Mouse (Mus musculus) lung, adult 2 months (tissue): ENCODE measurements around the gene Pnma1. TPM values are rescaled to one million over a fixed set of nuclear protein-coding genes. Genes with fewer than 3 reads are reported as not detected.

Source experiments
- DNase-seq: peaks from one replicate; pipeline ENCODE4 v3.0.0; 2022
- H3K4me1 ChIP-seq: fragments of 200-500 bp; 2 replicates; pipeline ENCODE4 v1.6.1; 2011; ENCODE audit warnings: low read length; ENCODE audit not compliant: control insufficient read depth, insufficient read depth
- H3K4me3 ChIP-seq: fragments of 200-500 bp; replicated peaks from 2 replicates; pipeline ENCODE3; 2011; ENCODE audit warnings: low read depth, mild to moderate bottlenecking, control low read depth, low read length; ENCODE audit errors: extremely low read depth
- CTCF ChIP-seq: fragments of 200-500 bp; IDR thresholded peaks from 2 replicates; pipeline ENCODE4 v1.5.1; 2011; ENCODE audit warnings: mild to moderate bottlenecking, low read length, control low read depth; ENCODE audit not compliant: insufficient read depth
- POLR2A ChIP-seq: fragments of 200-500 bp; IDR thresholded peaks from 2 replicates; pipeline ENCODE4 v1.6.1; 2011; ENCODE audit warnings: low read depth, mild to moderate bottlenecking, control low read depth, low read length, borderline replicate concordance; ENCODE audit errors: extremely low read depth
- WGBS: fragments of 180-500 bp; shearing (Covaris S2); methylation state at CpG from one replicate; pipeline ENCODE4 v1.1.7; 2018; 5-methylcytosine and 5-hydroxymethylcytosine counted together
- polyA plus RNA-seq: library from polyadenylated mRNA; depleted of rRNA; stranded (reverse); fragments of >200 nt; gene quantifications from 2 replicates; pipeline ENCODE4 v1.2.3, GENCODE M21; 2012

Gene Pnma1
- polyA plus RNA-seq, 1 experiment, result 1.3 TPM

DNA sequence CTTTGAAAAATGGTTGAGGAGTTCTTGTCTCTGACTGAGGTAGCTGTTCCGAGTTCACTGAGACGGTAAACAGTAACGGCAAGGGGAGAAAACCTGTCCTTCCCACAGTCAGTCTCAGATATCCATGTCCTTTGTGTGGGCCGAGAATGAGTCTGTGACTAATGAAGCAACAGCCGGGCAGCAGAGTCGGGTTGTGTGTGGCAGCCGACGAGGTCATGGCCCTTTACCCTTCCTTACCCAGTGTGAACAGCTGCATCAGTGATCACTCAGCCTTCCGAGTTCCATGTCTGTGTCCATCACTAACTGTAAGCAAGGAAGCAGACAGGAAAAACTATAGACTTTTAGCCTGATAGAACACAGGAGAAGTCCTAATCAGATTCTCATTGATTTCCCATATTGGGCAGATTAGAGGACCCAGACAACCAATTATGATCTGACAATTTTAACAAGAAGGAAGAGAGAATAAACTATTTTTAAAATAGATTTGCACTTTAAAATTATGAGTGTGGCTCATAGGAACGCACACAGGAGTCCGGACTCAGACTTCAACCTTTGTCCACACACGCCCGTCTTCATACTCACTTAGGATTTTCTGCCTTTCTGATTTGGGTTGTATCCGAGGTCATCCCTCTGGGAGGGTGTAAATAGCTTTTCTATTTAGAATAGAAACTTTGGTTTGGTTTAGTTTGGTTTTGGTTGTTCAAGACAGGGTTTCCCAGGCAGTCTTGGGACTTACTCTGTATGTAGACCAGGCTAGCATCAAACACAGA lies 5.8 kb downstream of the Pnma1 start:
- WGBS, result 67% methylated on average over 14 of the region's 14 CpGs
- TF ChIP-seq CTCF, result no peak
- no peak for TF ChIP-seq POLR2A
- Histone ChIP-seq H3K4me3 (no peak overlapping the region), H3K4me1 (no peaks in the 10 kb centered on the region)
- DNase-seq, result no peak

DNA sequence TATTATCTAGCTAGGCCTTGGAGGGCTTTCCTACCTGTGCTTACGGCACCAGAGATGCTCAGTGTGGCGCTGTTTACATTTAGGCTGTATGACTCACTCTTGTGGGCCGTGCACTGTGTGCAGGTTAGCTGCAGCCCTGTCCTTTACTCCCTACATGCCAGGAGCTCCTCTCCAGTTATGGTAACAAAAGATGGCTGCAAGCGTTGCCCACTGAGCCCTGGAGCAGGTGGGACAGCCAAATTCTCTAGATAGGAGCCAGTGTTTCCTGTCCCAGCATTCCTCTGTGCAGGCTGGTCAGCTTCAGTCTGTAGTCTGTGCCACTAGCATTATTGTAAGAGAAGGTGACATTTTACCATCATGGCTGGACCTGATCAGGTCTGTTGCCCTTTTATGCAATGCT lies 7.0 kb downstream of the Pnma1 start:
- Histone ChIP-seq H3K4me1 (no peaks in the 10 kb centered on the region), H3K4me3 (no peak overlapping the region)
- TF ChIP-seq POLR2A, result no peak
- TF ChIP-seq CTCF, result no peak
- WGBS, result 74% methylated on average over 4 of the region's 4 CpGs
- DNase-seq, result no peak

DNA sequence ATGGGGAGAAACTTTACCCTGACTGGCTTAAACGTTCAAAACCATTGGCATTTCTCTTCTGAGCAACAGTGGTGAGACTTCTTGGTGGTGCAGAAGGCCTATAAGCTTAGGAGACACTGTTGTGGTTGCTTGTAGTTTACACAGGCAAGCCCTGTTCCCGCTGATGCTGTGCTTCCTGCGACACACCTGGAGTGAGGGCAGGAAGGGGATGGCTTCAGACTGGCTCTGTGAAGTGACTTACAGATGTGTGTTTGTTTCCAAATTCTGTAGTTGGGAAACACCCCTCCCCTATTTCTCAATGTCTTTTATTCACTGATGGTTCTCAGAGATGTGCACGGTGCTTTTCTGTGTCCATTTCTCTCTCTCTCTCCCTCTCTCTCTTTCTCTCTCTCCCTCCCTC lies 8.2 kb downstream of the Pnma1 start:
- Histone ChIP-seq H3K4me1 (no peaks in the 10 kb centered on the region), H3K4me3 (no peak overlapping the region)
- WGBS, result 72% methylated on average over 4 of the region's 4 CpGs
- DNase-seq, result no peak
- TF ChIP-seq CTCF (no peak), POLR2A (no peak)

DNA sequence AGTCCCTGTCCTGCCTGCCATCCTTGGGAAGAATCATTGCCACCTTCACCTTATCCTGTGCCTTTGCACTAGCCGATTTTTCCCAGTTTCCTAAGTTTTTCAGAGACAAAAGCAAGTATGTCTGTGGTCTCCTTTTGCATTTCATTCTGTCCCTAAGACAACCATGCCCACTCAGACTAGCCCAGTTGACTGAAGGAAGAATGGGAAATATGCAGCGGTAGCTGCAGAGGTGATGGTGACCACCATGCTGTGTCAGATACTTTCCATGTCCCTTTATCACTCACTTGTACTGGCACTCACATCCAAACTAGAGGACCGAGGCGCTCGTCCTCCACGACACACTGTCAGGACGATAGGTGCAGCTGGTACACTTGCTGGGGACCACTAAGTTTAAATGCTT lies 11.2 kb downstream of the Pnma1 start:
- no peak for TF ChIP-seq CTCF
- no peak for TF ChIP-seq POLR2A
- Histone ChIP-seq H3K4me1 (no peaks in the 10 kb centered on the region), H3K4me3 (no peak overlapping the region)
- 96% methylated on average over 7 of the region's 7 CpGs for WGBS
- no peak for DNase-seq

DNA sequence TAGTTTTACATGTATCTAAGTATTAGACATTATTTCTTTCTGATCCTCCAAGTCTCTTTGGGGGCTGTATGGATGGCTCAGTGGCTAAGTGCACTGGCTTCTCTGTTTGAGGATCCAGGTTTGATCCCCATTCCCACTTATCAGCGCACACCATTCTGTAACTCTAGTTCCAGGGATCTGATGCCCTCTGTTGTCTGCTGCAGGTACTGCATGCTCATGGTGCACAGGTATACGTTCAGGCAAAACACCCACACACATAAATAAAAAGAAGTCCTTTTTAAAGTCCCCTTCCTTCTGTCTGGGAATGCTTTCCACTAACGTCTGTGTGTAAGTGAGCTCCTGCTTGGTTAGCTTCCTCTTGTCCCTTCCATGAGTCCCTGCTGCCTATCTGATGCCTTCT lies 16.0 kb downstream of the Pnma1 start:
- Histone ChIP-seq H3K4me3 (no peak overlapping the region), H3K4me1 (no peaks in the 10 kb centered on the region)
- DNase-seq, result peak; percentile 57
- 63% methylated on average over 3 of the region's 3 CpGs for WGBS
- TF ChIP-seq POLR2A (no peak), CTCF (peak; percentile 51; the same call in 1 of the 2 replicates)

DNA sequence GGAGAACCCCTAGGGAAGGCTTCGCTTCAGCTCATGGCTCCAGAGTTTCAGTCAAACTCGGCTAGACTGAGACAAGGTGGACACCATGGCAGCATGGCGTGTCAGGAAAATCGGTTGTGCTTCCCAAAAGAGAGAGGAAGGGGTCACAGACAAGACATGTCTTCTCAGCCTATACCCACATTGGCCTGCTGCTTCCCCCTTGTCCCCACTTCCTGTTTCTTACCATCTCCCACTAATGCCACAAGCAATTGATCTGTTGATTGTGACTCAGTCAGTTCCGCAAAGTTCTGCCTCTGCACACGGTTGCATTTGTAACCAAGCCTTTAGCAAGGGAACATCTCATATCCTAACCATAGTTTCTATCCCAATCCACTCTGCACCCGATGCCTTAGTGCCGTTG lies 18.4 kb downstream of the Pnma1 start:
- DNase-seq, result no peak

DNA sequence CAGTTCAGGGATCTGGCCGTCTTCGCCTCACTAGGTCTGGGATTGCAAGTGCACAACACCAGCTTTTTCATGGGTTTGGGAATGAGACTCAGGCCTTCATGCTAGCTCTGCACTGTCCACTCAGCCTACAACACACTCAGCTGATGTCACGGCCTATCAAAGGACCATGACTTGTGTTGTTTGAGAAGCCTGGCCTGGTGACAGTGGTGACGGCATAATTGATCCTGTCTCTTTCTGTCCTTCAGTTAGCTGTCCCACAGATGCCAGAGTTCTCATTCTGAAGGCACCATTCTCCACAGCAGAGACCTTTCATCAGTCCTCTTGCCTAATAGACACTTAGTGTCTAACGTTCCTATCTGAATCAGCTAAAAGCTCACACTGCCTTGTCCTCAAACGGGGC lies 19.7 kb downstream of the Pnma1 start:
- no peaks in the 10 kb centered on the region; the same call in 1 of the 2 replicates for H3K4me1 ChIP-seq
- no peak overlapping the region for H3K4me3 ChIP-seq
- 83% methylated on average over 6 of the region's 6 CpGs for WGBS
- no peak for TF ChIP-seq CTCF
- DNase-seq, result no peak

More for the DNA sequence above, 18.4 kb downstream of the Pnma1 start:
- no peaks in the 10 kb centered on the region for H3K4me1 ChIP-seq
- H3K4me3 ChIP-seq, result no peak overlapping the region
- WGBS, result 86% methylated on average over 8 of the region's 8 CpGs
- TF ChIP-seq POLR2A (no peak), CTCF (no peak)

DNA sequence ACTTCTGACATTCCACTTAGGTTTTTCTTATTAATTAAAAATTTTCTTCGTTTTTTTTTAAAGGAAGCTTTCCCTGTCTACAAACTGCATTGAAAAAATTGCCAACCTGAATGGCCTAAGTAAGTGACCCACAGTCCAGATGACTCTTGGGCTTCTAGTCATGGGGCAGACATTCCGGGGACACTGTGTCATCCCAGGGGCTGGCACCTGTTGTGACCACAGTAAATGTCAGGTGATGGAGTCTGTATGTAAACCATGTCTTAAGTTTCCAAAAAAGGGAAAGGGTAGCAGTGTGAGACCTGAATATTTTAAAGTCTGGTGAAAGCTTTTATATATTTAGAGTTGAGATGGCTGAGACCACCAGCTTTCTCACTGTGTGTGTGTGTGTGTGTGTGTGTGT lies 21.4 kb downstream of the Pnma1 start:
- TF ChIP-seq CTCF (no peak), POLR2A (no peak)
- DNase-seq, result no peak
- Histone ChIP-seq H3K4me1 (no peaks in the 10 kb centered on the region; the same call in 1 of the 2 replicates), H3K4me3 (no peak overlapping the region)
- 83% methylated on average over 2 of the region's 2 CpGs for WGBS

DNA sequence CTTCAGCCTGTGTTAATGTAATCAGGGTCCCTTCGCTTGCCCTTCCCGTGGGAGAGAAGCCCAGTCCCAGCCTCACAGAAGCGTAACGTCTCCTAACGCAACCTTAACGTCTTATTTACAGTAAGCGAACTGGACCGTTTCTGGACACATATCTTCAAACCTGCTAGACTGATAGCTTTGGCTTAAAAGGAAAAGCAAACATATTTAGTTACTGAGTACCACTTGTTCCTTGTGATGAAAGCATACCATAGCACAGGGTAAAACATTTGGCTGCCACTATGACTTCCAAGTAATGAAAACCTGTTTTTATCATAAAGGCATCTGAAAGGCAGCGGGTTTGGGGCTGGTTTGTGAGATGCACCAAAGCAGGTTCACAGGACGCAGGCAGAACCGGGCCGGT lies 22.4 kb downstream of the Pnma1 start:
- Histone ChIP-seq H3K4me1 (no peaks in the 10 kb centered on the region; the same call in 1 of the 2 replicates), H3K4me3 (no peak overlapping the region)
- WGBS, result 63% methylated on average over 12 of the region's 12 CpGs
- no peak for TF ChIP-seq POLR2A
- no peak for TF ChIP-seq CTCF
- DNase-seq, result peak; percentile 42

DNA sequence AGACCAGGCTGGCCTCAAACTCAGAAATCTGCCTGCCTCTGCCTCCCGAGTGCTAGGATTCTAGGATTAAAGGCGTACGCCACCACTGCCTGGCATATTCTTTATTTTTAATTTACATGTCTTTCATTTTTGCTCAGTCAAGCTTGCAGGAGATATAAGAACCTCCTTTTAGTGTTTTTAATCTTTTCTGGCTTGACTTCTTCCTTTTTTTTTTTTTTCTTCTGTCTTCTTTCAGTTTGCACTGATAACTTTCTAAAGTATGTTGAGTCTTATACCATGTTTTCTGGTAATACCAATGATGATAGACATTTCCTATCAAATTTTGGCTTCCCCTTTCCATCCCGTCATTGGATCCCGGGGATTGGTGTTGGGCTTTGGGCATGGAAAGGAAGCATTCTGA lies 28.7 kb downstream of the Pnma1 start:
- Histone ChIP-seq H3K4me1 (no peaks in the 10 kb centered on the region; the same call in 1 of the 2 replicates), H3K4me3 (no peak overlapping the region)
- TF ChIP-seq POLR2A (no peak), CTCF (no peak)
- 97% methylated on average over 5 of the region's 5 CpGs for WGBS
- DNase-seq, result no peak
